Mouse (Mus musculus): ENCODE measurements around the gene Pgghg.

The Pgghg gene

DNA sequence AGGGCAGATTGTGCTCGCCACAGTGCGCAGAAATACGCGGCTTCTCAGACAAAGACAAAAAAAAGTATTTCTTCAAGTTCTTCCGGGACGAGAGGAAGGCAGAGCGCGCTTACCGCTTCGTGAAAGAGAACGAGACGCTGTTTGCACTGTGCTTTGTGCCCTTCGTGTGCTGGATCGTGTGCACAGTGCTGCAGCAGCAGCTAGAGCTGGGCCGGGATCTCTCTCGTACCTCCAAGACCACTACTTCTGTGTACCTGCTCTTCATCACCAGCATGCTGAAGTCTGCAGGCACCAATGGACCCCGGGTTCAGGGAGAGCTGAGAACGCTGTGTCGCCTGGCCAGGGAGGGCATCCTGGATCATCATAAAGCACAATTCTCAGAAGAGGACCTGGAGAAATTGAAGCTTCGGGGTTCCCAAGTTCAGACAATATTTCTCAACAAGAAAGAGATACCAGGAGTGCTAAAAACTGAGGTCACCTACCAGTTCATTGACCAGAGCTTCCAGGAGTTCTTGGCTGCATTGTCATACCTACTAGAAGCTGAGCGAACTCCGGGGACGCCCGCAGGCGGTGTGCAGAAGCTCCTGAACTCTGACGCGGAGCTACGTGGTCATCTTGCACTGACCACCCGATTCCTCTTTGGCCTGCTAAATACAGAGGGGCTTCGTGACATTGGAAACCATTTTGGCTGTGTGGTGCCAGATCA lies 18.0 kb upstream of the Pgghg start:
- no peak for DNase-seq (ENCODE audit: low read depth, low spot score)

DNA sequence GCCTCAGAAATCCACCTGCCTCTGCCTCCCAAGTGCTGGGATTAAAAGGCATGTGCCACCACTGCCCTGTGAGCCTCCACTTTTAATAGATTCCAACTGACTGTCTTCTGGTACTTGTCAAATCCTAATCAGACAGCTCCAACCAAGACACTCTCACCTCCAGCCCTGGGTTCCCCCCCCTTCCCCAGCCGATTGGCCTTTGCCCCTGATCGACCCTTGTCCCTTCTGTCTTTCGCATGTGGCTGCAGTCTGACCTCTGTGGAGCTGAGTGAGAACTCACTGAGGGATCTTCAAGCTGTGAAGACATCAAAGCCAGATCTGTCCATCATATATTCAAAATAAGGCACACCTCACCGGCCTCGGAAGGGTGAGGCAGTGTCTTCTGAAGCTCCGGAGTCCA lies 14.0 kb upstream of the Pgghg start:
- DNase-seq (ENCODE audit: low read depth, low spot score), result no peak

DNA sequence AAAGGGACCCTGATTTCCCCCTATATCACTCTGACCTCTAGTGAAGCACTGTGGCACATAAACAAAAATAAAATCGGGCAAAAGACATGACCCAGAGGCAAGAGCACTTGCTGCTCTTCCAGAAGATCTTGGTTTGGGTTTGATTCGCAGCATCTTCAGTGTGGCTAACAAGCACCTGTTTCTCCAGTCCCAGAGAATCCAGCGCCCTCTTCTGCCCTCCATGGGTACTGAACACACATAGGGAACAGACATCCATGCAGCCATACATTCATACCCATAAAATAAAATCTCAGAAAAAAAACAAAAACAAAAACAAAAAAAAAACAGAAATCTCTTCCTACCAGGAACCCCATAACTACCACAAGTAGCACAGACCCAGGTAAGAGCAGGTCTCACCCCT lies 2.8 kb upstream of the Pgghg start:
- no peak for DNase-seq (ENCODE audit: low read depth, low spot score)

DNA sequence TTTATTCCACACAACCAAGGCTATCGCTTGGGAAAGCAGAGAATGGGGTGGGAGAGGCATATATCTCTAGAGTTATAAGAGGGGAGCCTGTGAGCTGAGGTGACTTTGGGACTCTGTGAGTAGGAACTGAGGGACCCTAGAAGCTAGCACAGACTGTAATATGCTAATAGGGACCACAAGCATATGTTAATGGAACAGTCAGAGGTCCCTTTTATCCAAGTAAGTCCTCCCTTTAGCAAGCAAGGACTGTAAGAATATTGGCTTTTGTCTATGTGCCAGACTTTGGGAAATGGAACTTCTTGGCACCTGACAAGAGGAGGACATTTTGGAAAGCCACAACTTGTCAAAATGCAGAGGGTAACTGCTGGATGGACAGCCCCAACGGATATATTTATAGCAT lies 2.3 kb upstream of the Pgghg start:
- DNase-seq (ENCODE audit: low read depth, low spot score), result no peak

DNA sequence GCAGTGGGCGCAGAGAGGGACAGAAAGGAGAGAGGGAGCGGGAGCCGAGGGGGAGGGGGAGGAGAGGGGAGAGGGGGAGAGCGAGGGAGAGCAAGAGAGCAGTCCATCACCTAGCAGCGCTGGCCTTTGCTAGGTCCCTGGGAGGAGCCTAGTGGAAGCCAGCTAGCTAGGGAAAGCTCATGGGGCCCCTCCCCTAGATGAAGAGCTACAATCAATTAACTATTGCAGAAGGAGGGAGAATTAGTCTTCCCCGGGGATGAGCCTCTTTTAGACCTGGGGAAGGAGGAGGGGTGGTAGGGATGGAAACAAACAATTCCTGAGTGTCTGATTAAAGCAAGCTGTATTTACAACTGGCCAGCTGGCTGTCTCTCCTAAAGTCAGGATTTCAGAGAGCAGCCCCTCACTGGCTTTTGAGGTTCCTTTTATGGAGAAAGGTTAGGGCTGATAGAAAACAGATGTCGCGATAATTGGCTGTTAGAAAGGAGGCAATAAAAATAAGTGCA lies 1.5 kb upstream of the Pgghg start:
- DNase-seq (ENCODE audit: low read depth, low spot score), result no peak

DNA sequence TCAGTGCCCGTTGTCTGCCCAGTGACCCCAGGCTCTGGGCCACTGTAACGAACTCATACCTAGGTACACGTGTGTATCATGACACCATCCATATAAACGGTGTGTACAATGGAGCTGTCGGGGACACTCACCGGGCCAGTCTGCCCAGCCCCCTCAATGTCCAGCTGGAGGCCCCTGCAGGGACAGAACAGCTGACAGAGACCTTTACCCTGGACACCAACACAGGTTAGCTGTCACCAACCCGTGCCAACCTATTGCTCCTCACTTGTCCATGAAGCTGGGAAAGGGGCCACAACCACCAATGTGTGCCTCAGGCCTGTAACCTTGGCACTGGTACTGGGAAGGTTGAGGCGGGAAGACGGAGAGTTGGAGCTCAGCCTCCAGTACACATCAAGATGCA lies 1.1 kb downstream of the Pgghg start:
- DNase-seq (ENCODE audit: low read depth, low spot score), result no peak

DNA sequence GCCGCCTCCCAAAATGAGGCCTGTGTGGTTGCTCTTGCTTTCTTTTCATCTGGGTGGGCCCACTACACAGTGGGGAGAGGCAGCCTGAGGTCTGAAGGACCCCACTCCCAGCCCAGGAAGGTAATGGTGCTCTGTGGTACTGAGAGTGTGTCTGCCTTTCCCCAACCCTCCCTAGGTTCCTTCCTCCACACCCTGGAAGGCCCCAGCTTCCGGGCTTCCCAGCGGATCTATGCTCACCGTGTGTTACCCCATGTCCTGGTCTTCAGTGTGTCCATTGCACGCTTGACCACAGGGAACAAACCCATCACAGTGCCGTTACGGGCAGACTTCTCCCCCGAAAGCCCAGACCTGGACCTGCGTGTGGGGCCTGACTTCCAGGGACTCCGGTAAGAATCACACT lies 1.6 kb downstream of the Pgghg start:
- DNase-seq (ENCODE audit: low read depth, low spot score), result no peak

DNA sequence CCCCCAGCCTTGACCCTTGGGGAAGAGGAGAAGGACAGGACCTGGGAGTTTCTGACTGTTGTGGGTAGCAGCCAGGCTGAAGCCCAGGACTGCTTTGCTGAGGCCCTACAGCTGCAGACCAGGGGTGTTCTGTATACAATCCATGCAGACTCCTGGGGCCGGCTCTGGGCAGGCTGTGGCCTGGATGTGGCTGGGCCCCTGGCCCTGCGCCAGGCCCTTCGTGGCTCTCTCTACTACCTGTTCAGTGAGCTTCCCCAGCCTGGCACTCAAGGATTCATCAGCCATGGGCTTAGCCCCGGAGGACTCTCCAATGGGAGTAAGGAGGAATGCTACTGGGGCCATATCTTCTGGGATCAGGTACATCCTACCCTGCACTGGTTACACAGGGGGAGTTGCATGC lies 2.2 kb downstream of the Pgghg start:
- DNase-seq (ENCODE audit: low read depth, low spot score), result no peak

DNA sequence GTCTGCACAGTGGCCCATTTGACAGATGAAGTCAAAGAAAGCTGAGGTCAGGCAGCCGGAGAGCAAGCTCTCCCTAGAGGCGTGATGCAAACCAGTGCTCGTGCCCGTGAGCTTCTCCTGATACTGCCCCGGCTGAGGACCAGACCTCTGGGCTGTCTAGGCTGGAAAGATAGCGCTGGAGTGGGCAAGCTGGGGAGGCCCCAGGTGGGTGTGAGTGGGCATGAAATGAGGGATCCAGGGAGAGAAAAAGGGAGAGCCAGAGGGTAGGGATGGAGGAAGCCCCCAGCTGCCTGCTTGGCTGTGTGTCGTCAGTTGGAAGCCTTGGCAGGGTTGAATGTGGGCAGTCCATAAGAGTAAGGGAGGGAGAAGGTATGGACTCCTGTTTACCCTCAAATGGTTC lies 3.0 kb downstream of the Pgghg start:
- no peak for DNase-seq (ENCODE audit: low read depth, low spot score)

DNA sequence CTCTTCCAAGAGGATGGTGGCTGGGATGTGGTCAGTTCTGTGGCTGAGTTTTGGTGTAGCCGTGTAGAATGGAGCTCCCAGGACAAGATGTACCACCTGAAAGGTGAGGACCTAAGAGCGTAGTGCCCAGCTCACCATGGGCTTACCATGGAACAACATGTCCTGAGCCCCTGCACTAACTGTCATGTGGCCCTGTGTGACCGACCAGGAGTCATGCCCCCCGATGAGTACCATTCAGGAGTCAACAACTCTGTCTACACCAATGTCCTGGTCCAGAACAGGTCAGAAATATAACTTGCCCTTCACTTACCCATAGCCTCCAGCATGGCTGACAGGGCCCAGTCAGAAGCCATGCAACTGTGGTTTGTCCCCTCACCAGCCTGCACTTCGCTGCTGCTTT lies 4.1 kb downstream of the Pgghg start:
- DNase-seq (ENCODE audit: low read depth, low spot score), result no peak

DNA sequence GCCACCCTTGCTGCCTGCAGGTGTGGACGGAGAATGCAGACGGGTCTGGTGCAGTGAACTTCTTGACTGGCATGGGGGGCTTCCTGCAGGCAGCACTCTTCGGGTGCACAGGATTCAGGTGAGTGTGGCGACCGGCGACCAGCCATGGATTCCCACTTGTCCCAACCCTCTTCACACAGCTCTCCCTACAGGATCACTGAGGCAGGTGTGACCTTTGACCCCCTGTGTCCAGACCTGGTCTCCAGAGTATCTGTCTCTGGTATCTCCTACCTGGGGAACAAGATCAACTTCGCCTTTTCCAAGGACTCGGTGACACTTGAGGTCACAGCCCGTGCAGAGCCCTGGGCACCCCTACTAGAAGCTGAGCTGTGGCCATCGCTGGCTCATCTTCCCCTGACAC lies 5.1 kb downstream of the Pgghg start:
- DNase-seq (ENCODE audit: low read depth, low spot score), result no peak

DNA sequence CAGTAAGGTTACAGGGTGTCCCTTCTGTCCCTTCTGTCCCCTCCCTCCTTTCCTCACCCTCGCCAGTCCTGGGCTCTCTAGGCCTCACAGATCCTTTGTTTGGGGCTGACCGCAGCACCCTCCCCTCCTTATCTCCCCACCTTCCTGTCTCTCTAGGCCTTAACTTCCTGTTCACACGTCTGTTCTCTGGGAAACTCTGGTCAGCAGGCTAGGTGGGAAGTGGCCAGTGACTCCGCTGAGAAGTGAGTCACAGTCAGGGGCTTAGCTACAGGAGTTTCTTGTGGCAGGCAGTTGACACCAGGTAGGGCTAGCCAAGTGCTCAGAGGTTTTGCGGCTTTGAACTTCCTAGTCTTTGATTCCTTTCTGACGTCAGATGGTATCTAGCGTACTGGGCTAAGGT lies 5.8 kb downstream of the Pgghg start:
- no peak for DNase-seq (ENCODE audit: low read depth, low spot score)

DNA sequence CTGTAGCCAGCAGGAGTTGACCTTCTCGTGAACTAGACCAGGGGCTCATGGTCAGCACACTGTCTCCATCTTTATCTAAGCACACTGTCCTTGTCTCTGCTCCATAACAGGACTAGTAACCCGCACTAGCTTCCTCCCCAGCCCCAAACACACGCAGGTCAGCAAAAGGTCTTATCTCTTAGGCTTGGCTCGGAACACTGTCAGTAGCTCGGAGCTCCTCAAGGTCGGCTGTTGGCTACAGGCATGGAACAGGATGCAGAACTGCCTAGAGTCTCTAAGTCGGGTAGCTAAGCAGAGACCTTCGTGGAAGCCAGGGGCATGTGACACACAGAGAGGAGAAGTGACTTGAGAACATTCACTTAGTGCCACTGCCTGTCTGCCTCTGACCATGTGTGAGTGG lies 7.0 kb downstream of the Pgghg start:
- DNase-seq (ENCODE audit: low read depth, low spot score), result no peak

DNA sequence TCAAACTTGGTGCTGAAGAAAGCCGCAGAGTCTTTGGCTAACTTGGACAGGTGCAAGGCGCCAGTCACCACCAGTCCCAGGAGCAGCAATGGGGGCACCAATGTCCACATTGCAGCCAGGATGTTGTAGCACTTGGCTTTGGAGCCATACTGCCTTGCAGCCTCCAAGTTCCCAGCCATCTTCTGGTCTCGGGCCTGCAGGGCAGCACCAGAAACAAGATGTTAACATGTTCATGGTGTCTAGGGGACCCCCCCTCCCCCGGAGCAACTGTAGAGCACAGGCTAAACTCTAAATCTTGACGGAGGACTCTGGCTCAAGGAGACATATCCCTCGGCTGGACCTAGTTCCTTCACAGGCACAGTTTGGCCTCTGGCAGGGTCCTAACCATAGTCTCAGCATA lies 8.1 kb downstream of the Pgghg start:
- no peak for DNase-seq (ENCODE audit: low read depth, low spot score)

DNA sequence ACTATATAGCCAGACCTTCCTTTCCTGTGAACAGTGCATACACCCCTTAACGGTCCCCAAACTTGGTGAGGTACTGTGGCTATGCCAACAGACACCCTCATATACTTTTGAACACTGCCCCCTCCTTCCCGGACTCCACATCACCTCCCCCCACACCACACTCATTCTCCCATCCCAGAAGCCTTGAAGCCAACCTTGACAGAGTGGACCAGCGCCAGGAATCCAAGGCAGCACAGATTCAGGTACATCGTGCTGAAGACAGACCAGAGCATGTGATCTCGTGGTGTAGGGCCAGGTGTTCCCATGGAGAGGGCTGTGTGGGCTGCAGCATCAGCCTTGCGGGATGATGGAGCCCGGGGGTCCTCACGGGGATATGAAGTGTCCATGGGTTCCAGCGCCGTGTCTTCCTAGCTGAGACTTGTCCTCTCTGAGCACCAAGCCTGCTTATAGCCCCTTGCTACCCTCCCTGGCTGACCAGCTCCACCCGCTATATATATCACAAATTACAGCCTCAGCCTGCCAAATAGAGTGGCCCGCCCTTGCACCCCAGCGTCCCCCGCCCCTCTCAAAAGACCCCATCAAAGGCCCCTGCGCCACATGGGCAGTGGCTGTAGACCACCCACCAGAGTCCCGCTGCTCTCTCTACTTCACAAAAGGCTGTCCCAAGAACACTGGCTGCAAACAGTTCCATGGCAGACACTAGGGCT lies 8.8 kb downstream of the Pgghg start, which contains the start of gene Ifitm5:
Gene Ifitm5, minus strand, starts transcription at position 468 of the 707 bp plus-strand sequence.
- DNase-seq (ENCODE audit: low read depth, low spot score), result no peak

DNA sequence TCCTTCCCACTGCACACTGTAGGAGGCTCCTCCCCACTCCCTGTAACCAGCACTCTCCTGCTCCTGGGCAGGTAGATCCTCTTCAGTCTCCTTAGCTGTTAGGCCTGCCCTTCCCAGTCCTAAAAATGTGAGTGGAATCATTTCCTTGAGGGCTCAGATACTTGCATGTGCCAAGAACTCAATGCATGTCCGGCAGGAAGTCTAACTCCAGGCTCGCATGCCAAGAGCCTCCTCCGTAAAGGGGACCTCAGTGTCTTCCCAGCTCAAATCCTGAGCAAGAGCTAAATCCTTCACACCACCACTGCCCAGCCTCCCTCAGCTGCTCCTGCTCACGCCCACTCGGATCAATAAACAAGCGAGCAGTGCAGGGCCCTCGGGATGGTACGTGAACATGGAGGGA lies 9.9 kb downstream of the Pgghg start:
- no peak for DNase-seq (ENCODE audit: low read depth, low spot score)

DNA sequence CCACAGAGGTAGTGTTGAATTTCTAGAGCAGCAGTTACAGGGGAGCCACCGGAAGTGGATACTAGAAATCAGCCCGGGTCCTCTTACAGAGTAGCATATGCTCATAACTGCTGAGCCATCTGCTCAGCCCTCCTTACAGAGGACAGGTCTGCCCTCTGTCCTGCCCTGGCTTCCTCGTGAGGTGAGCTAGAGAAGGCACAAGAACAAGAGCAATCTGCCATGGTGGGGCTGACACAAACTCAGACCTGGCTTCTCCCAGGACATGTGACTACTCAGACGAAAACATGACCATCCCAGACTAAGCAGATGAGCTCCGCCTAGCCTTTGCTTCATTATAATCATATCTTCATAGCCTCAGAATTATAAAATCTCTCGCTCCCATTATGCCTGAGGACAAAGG lies 10.6 kb downstream of the Pgghg start:
- no peak for DNase-seq (ENCODE audit: low read depth, low spot score)

DNA sequence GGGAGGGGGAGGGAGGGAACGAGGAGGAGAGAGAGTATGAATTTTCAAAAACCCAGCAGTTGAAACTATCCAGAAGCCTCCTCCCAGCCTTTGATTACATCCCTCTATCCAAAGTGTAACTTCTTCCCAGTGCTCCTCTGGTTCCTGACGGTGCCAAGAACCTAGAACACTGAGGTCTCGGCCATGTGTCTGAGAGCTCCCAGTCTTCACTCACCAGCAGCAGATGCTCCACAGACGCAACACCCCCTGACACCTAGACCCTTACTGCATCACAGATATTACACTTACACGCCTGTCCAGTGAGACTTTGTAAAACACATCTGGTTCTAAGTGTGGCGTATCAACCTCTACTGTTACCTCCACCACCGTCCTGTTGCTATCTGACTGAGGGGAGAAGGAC lies 11.2 kb downstream of the Pgghg start:
- DNase-seq (ENCODE audit: low read depth, low spot score), result no peak

DNA sequence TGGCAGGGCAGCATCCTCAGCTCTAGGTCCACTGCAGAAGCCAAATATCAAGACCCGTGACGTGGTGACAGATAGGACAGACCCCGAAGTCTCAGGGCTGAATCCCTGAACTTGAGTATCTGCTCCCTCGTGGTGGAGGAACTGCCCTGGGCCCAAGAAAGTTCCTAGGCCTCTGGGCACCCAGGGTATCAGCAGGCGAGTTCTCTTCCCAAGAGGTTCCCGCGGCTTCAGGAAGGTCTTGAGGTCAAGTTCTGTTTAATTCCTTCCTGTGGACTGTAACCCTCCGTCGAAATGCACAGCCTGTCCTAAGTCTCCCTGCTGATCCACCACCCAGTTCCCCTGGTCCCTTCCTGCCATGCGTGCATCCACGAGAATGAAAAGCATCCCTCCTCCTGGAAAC lies 11.9 kb downstream of the Pgghg start:
- DNase-seq (ENCODE audit: low read depth, low spot score), result no peak

DNA sequence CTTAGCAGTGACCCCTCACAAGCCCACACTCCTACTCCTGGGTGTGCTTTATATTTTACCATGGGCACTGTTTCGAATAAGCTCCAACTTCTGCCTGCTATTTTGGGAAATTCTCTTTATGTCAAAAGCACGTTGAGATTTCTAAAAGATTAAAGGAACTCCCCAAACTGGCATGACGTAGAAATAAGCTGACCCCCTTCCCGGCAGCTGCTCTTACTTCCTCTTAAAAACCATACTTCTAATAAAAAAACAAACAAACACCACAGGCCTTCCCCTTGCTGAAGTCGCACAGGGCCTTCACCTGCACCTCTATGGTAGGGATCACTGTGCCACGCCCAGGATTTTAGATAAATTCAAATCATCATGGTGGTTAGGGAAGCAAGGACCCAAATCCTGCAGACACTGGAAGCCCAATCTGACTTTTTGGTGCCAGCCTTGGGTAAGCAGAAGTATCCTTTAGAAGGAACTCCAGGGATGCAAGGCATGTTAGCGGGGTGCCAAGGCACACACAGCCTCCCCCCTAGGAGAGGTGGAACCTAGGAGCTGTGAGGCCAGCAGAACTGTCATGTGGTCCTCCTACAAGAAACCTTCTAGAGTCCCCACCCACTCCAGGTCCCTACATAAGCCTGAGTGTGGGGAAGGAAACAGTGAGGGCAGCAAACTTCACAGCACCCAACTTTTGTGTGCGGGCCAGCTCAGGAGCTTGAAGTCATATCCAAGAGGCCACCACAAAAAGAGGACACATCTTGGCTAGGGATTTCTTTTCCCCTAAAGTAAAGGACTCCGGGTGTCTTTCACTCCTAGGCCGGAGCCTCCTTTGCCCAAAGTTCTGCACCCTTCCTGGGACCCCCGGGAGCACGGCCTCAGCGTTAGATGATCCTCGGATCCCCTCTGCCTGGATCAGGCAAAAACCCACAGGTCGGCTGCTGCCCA lies 12.9 kb downstream of the Pgghg start:
- DNase-seq (ENCODE audit: low read depth, low spot score), result no peak

DNA sequence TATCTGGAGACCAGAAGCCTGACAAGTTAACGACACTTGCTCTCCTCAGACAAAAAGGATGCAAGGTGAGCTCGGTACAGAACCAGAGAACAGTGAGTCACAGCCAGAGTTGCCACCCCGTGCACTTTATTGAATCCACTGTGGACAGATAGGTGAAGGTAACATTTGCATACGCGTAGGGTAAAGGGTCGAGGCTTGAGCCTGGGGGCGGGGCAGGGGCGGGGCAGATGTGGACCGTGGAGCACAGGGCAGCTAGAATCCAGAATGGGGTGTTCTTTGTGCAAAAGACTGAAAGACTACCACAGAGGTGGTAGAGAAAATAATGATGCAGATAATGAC lies 13.5 kb downstream of the Pgghg start:
- no peak for DNase-seq (ENCODE audit: low read depth, low spot score)

DNA sequence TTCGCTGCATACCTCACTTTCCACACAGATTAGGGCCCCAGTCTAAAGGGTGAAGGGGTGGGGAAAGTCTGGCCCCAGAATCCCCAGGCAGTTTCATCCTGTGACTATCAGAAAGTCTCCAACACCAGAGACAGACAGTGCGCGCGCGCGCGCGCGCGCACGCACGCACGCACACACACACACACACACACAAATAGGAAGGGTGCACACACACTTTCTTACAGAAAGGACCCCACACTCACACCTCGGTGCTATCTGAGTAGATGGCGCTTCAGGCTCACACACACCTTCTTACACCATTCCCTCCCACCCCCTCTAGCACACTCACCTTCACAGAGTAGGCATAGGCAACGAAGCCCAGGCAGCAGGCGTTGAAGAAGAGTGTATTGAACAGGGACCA lies 14.2 kb downstream of the Pgghg start:
- DNase-seq (ENCODE audit: low read depth, low spot score), result no peak
